Mouse (Mus musculus): ENCODE measurements around the gene Trip11. TPM values are rescaled to one million over a fixed set of nuclear protein-coding genes. Genes with fewer than 3 reads are reported as not detected.
"Not testable (repeated sequence)": the region's sequence is repeated elsewhere in the genome, so short reads cannot be mapped to it uniquely, and the experiment has no call there.

Trip11 gene
- 29.4 and 32.2 TPM in 2 replicates for polyA plus RNA-seq (2015; fragmentation: Nextera tagmentation; extraction: Ambion mirVana)

DNA sequence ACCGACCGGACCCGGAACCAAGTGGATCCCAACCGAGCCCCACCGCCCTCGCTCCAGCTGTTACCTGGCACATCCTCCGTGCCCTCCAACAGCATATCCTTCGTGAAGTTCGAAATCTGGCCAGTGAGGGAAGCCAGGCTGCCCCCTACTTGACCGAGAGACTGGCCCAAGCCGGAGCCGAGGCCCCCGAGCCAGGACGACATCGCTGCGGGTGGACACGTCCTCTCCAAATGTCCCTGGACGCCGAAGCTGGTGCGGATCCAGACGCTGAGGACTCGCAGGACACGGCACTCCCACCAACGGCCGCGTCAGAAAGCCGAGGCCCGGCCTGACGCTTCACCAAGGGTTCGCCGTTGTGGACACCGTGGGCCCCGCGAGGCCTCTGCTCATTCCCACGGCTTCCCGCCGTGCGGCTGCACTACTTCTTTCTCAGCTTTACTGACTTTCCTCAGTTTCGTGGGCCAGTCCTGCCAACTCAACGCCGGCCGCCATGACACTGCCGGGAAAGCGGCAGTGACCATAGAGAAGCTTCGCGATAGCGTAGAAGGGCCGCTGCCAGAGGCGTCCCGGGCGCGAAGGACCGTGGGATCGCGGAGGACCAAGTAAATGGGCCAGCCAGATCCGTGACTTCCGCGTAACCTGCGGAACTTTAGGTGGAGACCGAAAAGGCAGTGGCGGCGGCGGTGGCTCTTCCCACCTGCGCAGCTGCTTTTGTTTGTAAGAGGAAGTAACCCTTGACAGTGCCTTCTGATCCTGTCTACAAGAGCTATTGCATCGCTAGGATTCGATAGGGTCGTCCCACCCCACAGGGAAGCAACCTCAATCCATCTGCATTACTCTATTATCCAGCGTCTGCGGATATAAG is at the start of gene Trip11:
TSS of gene Trip11 (minus strand) at position 642 of the 865 bp plus-strand sequence.
- peak; percentile 92 for ATAC-seq (ENCODE audit: insufficient number of reproducible peaks, low FRiP score, low TSS enrichment, low read depth)
- Histone ChIP-seq H3K27ac (replicated peaks) (peak within 1 kb of the TSS; percentile 96), H3K36me3 (peaks cover 11% of the 10 kb centered on the region), H3K27me3 (no peaks in the 10 kb centered on the region), H3K4me1 (peaks cover 16% of the 10 kb centered on the region), H3K9ac (peak within 1 kb of the TSS; percentile 94), H3K4me3 (replicated peaks) (peak within 1 kb of the TSS; percentile 94), H3K9me3 (replicated peaks) (no peaks in the 10 kb centered on the region), H3K4me2 (replicated peaks) (peak within 1 kb of the TSS; percentile 68)
- under 1% methylated on average over 69 of the region's 69 CpGs for WGBS

DNA sequence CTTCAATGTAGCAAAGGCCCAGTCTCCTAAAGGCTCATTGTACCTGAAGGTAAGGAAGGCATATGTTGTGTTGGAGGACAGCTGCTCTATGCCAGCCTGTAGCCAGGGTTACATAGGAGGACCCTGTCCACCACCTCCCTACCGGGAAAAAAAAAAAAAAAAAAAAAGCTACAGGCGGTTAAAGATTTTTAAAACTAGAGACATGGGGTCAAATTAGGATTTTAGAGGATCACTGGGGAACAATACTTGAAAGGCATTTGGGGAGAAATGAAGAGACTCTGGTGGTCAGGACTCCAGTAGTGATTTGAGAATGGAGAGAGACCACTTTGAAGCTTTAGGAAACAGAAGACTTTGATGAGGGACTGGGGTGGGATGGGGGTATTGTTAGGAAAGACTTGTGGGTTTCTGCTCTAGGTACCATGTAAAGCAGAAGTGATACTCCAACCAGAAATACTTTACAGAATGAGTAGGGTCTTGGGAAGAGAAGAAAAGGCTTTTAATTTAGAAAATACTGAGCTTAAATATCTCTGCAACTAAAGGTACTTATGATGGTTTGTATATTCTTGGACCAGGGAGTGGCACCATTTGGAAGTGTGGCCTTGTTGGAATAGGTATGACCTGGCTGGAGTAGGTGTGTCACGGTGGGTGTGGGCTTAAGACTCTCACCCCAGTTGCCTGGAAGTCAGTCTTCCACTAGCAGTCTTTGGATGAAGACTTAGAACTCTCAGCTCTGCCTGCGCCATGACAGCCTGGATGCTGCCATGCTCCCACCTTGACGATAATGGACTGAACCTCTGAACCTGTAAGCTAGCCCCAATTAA is 46.1 kb upstream of the Trip11 start:
- H3K36me3 ChIP-seq; H3K9me3 ChIP-seq (replicated peaks); H3K27ac ChIP-seq (replicated peaks); ATAC-seq (ENCODE audit: insufficient number of reproducible peaks, low FRiP score, low TSS enrichment, low read depth); H3K4me1 ChIP-seq; H3K9ac ChIP-seq; H3K27me3 ChIP-seq: not testable (repeated sequence)
- WGBS = 92% methylated on average over 5 of the region's 5 CpGs
- 0 out of 2 replicates have a peak overlapping the region, but pooled peaks have one; percentile 73 for H3K4me3 ChIP-seq (replicated peaks)
- peak overlapping the region; percentile 30 for H3K4me2 ChIP-seq (replicated peaks)

DNA sequence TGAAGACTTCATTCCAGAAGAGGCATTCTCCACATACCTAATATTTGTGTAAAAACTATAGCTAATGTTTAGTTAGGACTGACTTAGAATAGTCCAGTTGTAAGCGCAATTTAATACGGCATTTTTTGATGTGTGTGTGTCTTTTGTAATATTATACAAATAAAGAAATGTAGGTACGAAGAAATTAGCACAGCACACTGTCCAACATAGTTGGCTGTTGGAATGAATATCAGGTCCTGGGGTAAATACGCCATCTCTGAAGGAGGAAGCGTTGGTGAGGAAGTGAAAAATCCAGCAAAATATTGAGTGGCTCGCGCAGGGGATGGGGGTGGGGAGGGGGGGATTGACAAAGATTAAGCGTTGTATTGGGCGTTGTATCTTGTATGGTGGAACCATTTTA is 45.5 kb upstream of the Trip11 start:
- WGBS = 45% methylated on average over 9 of the region's 9 CpGs

DNA sequence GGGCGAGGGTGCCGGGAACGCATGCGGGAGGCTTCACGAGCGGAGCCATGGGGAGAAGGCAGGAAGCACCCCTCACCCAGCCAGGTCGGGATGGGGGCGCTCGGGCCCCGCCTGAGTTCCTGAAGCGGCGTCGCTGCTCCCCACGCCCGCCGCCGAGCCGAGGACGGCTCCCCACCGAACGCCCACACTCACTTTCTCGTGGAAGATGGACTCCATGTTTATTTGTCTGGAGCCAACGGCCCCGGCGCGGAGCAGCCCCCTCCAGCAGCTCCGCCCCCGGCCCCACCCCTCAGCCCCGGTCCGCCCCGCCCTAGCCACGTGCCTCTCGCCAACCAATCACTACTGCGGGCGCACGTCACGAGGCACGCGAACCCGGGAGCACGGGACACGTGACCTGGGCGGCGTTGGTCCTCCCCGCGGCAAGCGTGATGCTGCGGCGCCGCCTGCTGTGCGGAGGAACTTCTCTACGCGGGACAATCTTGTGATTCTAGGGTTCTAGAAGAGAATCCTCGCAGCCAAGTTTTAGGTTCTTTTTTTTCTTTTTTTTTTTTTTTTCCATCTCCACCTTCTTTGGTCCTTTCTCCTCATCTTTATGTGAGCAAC is 45.0 kb upstream of the Trip11 start, which contains the start of gene Atxn3:
TSS of gene Atxn3 (minus strand) at position 305 of the 603 bp plus-strand sequence.
- peak; percentile 99 for ATAC-seq (ENCODE audit: insufficient number of reproducible peaks, low FRiP score, low TSS enrichment, low read depth)
- peak within 1 kb of the TSS; percentile 80 for H3K27ac ChIP-seq (replicated peaks)
- H3K4me2 ChIP-seq (replicated peaks) = peak within 1 kb of the TSS; percentile 58
- peaks cover 10% of the 10 kb centered on the region; the same call in 1 of the 2 replicates for H3K4me1 ChIP-seq
- no peaks in the 10 kb centered on the region for H3K9me3 ChIP-seq (replicated peaks)
- H3K9ac ChIP-seq = peak within 1 kb of the TSS; percentile 79
- H3K27me3 ChIP-seq = no peaks in the 10 kb centered on the region
- H3K4me3 ChIP-seq (replicated peaks) = peak within 1 kb of the TSS; percentile 73
- no peaks in the 10 kb centered on the region for H3K36me3 ChIP-seq
- WGBS = under 1% methylated on average over 54 of the region's 54 CpGs

More for the DNA sequence above, 45.5 kb upstream of the Trip11 start:
- Histone ChIP-seq H3K9ac (no peak overlapping the region), H3K9me3 (replicated peaks) (no peaks in the 10 kb centered on the region), H3K4me1 (peaks cover 10% of the 10 kb centered on the region; the same call in 1 of the 2 replicates), H3K36me3 (no peaks in the 10 kb centered on the region), H3K27ac (replicated peaks) (no peak overlapping the region), H3K4me2 (replicated peaks) (peak overlapping the region; percentile 30), H3K4me3 (replicated peaks) (peak overlapping the region; percentile 73), H3K27me3 (no peaks in the 10 kb centered on the region)
- no peak for ATAC-seq (ENCODE audit: insufficient number of reproducible peaks, low FRiP score, low TSS enrichment, low read depth)

DNA sequence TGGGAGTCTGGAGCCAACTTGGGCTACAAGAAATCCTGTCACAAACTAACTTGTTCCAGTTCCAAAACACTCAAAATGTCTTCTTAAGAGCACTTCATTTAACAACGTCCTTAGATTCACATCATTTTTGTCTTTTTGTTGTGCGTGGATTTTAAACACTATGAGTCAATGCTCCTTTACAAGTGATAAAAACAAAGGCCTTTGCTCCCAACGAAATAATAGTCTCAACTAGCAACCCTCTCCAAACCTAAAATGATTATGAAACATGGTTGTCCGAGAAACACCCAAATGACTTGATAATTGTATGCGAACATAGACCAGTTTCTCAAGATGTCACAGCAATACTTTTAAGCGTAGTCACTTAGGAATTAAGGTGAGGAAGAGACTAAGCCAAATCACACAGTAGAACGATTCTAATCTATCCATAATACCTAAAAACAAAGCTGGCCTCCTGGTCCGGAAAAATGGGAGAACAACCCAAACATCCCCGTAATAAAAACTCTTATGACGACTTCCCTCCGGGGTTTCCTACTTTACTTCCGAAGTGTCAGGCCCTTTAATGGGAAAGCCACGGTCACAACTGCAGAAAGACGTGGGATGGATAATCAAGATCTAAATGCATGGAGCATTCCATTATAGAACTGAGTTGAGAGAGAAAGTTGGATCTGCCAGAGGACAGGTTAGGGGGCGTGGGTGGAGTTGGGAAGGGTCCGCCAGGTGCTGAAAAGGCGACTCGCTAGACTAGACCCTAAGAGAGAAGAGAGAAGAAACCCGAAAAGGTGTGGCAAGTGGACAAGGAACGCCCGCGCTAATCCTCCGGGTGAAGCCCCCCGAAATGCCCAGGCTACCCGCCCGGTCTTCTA is 44.2 kb upstream of the Trip11 start:
- Histone ChIP-seq H3K4me1 (peaks cover 10% of the 10 kb centered on the region; the same call in 1 of the 2 replicates), H3K36me3 (no peaks in the 10 kb centered on the region), H3K4me3 (replicated peaks) (peak overlapping the region; percentile 73), H3K9ac (peak overlapping the region; percentile 79), H3K4me2 (replicated peaks) (peak overlapping the region; percentile 58), H3K9me3 (replicated peaks) (no peaks in the 10 kb centered on the region), H3K27ac (replicated peaks) (peak overlapping the region; percentile 80), H3K27me3 (no peaks in the 10 kb centered on the region)
- WGBS = 10% methylated on average over 26 of the region's 26 CpGs
- ATAC-seq (ENCODE audit: insufficient number of reproducible peaks, low FRiP score, low TSS enrichment, low read depth) = no peak

DNA sequence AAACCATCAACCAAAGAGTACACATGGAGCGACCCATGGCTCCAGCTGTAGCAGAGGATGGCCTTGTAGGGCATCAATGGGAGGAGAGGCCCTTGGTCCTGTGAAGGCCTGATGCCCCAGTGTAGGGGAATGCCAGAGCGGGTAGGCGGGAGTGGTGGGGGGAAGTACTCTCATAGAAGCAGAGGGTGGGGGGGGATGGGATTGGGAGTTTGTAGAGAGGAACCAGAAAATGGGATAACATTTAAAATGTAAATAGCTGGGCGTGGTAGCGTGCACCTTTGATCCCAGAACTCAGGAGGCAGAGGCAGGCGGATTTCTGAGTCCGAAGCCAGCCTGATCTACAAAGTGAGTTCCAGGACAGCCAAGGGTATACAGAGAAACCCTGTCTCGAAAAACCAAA is 42.8 kb upstream of the Trip11 start:
- not testable (repeated sequence) for H3K36me3 ChIP-seq; H3K27ac ChIP-seq (replicated peaks); ATAC-seq (ENCODE audit: insufficient number of reproducible peaks, low FRiP score, low TSS enrichment, low read depth); H3K4me1 ChIP-seq; H3K4me2 ChIP-seq (replicated peaks); H3K9me3 ChIP-seq (replicated peaks); H3K9ac ChIP-seq; H3K27me3 ChIP-seq; H3K4me3 ChIP-seq (replicated peaks)
- 95% methylated on average over 8 of the region's 8 CpGs for whole genome bisulfite sequencing

DNA sequence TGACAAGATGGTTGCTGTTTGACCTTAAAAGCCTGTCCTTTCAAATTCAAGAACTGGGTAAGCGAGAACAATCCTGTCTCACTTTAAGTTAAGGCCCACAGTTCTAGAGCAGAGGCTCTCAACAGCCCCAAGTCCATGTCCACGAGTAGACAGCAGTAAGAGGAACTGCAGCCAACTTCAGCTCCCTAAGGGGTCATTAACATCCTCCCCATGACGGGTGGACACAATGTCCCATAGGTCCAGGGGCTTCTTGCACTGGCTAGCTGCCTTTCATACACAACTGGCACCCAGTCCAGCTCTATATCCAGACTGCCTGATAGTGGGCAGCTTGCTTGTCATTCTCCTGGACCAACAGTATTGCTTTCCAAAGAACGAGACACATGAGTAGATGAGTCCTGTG is 35.7 kb upstream of the Trip11 start:
- no peak overlapping the region for H3K9ac ChIP-seq
- peaks cover 29% of the 10 kb centered on the region for H3K36me3 ChIP-seq
- H3K4me1 ChIP-seq = no peaks in the 10 kb centered on the region
- no peak overlapping the region for H3K4me3 ChIP-seq (replicated peaks)
- H3K9me3 ChIP-seq (replicated peaks) = no peaks in the 10 kb centered on the region
- WGBS = 74% methylated on average over 4 of the region's 4 CpGs
- H3K27me3 ChIP-seq = no peaks in the 10 kb centered on the region
- no peak for ATAC-seq (ENCODE audit: insufficient number of reproducible peaks, low FRiP score, low TSS enrichment, low read depth)
- H3K4me2 ChIP-seq (replicated peaks) = no peak overlapping the region
- H3K27ac ChIP-seq (replicated peaks) = no peak overlapping the region

DNA sequence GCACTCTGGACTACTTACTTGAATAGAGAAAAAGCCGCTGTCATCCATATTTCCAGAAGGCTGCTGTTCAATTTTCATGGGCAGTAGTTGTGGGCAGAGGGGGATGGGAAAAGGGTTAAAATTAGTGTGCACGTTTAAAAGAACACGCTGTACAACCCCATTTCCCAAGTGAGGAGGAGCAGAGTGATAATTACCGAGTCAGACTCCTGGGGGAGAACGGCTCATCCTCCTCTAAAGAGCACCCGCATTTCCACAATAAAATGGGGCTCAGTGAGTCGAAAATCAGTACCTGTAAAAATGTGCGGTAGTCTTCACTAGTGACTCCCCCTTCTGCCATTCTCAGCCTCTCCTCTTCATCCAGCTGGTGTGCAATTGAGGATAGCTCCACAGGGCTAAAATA is 34.9 kb upstream of the Trip11 start:
- no peak overlapping the region for H3K9ac ChIP-seq
- H3K4me3 ChIP-seq (replicated peaks) = no peak overlapping the region
- ATAC-seq (ENCODE audit: insufficient number of reproducible peaks, low FRiP score, low TSS enrichment, low read depth) = no peak; the same call in 1 of the 2 replicates
- H3K9me3 ChIP-seq (replicated peaks) = no peaks in the 10 kb centered on the region
- H3K4me1 ChIP-seq = no peaks in the 10 kb centered on the region
- peaks cover 29% of the 10 kb centered on the region for H3K36me3 ChIP-seq
- WGBS = 89% methylated on average over 8 of the region's 8 CpGs
- H3K27me3 ChIP-seq = no peaks in the 10 kb centered on the region
- H3K27ac ChIP-seq (replicated peaks) = no peak overlapping the region
- no peak overlapping the region for H3K4me2 ChIP-seq (replicated peaks)

DNA sequence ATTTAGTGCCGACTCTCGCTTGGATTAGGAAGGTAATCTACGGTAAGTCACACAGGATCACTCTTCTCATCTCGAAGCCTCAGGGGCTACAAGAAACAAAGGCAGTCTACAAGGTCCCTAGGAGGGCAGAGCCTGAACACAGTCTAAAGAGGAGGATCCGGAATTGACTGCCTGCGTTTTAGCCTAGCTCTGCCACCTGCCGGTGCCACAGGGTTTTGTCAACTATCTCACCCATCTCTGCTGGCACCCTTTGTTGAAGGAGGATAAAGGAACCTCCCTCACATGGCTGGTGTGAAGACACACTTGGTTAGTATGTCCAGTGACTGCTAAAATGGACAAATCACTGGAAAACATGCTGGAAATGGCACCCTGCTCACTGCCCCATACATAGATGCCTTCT is 24.5 kb upstream of the Trip11 start:
- Histone ChIP-seq H3K9ac (no peak overlapping the region), H3K36me3 (peaks cover 53% of the 10 kb centered on the region), H3K27ac (replicated peaks) (no peak overlapping the region), H3K27me3 (no peaks in the 10 kb centered on the region), H3K4me1 (no peaks in the 10 kb centered on the region), H3K4me3 (replicated peaks) (no peak overlapping the region), H3K4me2 (replicated peaks) (no peak overlapping the region), H3K9me3 (replicated peaks) (no peaks in the 10 kb centered on the region)
- WGBS = 84% methylated on average over 7 of the region's 7 CpGs
- no peak for ATAC-seq (ENCODE audit: insufficient number of reproducible peaks, low FRiP score, low TSS enrichment, low read depth)

DNA sequence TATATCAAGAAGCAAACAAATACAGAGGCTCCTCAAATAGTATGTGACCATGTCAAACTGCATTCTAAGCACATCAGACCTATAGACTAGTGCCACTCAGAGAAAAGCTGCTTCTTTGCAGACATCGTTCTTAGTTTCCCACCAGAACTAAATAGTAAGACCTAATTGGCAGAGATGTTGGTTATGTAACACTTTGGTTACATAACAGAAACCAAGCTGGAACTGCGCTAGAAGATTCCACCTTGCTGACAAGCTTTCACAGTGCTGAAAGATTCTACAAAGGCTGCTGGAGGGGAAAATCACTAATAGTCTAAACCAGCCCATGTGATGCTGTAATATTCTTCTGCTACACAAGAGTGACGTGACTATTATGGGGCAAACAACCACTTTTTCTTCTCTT is 22.2 kb upstream of the Trip11 start:
- Histone ChIP-seq H3K9me3 (replicated peaks) (no peaks in the 10 kb centered on the region), H3K4me1 (no peaks in the 10 kb centered on the region), H3K36me3 (peaks cover 58% of the 10 kb centered on the region), H3K4me2 (replicated peaks) (no peak overlapping the region), H3K27ac (replicated peaks) (no peak overlapping the region), H3K9ac (no peak overlapping the region), H3K27me3 (no peaks in the 10 kb centered on the region), H3K4me3 (replicated peaks) (no peak overlapping the region)
- 89% methylated on average over 3 of the region's 3 CpGs for WGBS
- no peak for ATAC-seq (ENCODE audit: insufficient number of reproducible peaks, low FRiP score, low TSS enrichment, low read depth)

Data from embryonic facial prominence, embryonic 15.5 days (tissue).